Mouse (Mus musculus): ENCODE measurements at regions not wholly inside any gene's neighbourhood (a gene's known extent, or its start where the extent isn't known, plus 50 kb on each side); places are given as distances from the start of the nearest gene placed in this dataset.

DNA sequence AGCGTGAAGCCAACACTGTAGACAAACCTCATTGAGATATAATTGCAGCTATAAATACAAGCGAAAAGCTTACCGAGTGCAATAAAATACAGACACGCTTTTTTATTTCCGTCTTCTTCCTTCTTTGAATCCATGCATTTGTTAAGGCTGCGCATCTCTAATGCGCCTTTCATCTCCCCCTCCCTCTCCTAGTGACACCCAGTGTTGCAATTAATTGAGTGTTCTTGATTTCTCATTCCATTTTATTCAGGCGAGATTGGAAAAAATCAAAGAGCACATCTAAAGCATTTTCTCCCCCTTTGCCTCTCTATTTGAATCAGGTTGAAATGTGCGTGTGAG is 293.2 kb upstream of the Tle4 start:
- DNase-seq (ENCODE audit: low spot score): no peak

DNA sequence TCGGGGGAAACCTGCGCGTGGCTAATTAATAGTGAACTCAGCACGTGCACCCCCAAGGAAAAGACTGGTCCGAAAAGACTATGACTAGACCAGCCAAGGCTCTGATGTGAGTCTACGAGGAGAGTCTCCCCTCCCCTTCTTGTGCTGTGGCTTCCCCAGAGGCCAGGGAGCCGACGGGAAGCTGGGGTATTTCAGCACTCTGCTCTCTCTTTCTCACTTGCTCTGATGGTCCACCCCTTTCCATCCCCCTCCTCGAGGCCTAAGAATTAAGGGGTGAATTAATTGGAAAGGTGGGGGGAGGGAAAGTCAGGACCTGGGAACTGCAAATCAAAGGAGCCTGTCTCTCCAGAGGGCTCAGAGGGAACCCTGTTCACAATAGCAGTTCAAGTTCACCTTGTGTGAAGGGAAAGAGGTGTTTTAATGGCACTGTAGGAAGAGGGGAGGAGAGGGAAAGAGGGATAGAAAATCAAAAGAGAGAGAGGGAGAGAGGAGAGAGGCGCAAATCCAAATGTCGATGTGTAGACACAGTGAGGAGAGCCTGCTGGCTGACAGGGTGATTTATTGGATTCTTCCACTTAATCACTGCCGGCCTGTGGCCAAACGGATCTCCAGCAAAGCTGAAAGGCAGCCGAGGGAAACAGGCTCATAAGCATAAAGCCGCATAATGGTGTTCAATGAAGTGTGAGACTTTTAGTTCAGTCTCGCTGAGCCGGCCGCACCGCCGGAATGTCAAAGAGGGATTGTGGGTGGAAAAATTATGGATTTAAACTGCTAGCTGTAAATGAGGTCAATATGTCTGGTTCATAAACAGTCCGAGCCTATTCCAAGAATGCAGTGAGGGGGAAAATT is 292.6 kb upstream of the Tle4 start:
- DNase-seq (ENCODE audit: low spot score): no peak

DNA sequence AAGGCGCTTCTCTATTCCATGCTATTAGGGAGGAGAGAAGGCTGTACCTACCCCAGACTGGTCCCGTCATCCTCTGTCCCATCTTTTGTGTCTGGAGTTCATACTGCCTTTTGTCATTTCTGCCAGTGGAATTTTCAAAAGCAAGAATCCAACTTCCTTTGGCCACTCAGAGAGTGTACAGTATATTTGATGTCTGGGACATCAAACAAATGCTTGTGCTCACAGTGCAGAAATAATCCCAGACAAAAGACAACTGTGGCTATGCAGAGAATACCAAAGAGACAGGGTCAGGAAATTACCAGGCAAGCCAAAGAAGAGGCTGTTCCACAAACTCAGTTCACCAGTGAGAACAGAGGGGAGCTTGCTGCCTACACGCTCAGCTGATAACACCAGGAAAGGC is 291.9 kb upstream of the Tle4 start:
- DNase-seq (ENCODE audit: low spot score): no peak

DNA sequence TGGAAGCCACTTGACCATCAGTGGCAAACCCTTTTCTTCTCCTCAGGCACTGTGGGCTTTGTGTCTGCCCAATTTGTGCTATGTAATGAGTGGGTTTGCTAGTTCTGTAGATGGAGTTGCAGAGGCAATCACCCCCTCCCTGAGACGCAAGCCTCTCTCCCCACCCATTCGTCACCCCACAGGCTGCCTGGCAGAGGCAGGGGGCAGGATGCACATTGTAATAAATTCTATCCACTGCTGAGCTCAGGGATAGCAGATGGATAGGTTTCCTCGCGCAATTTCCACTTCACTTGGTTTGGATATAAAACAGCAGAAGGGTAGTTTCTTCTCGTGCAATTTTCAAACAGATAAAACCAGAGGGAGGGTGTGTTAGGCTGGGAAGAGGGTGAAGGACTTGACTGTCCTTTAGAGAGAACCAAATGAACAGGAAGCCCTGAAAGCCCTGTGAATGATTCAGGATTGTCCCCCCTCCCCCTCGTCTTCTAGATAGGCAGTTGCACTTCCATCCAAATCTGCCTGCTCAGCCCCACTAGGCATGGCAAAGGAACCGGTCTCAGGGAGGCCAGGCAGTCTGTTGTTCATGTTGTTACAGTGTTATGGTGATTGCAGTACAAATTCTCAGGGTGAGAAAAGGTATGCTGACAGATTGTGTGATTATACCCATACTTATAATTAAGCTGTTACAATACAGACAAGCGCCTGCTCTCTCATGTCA is 286.0 kb upstream of the Tle4 start:
- DNase-seq (ENCODE audit: low spot score): no peak

DNA sequence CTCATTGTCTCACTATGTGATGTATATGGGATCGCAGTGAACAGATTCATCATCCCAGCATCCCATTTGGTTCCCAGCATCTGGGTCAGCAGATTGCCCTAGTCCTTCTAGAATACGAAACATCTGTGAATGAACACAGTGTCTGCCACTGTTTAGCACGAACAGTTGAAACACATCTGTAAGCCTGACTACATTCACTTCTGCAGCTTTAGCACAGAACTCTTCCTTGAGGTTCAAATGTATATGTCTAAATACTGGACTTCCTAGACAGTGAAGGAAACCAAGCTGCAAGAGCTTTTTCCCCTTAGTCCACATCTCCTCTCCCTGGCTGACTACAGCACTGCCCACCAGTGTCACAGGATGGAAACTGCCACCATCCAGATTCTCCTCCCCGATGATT is 283.0 kb upstream of the Tle4 start:
- DNase-seq (ENCODE audit: low spot score): no peak

DNA sequence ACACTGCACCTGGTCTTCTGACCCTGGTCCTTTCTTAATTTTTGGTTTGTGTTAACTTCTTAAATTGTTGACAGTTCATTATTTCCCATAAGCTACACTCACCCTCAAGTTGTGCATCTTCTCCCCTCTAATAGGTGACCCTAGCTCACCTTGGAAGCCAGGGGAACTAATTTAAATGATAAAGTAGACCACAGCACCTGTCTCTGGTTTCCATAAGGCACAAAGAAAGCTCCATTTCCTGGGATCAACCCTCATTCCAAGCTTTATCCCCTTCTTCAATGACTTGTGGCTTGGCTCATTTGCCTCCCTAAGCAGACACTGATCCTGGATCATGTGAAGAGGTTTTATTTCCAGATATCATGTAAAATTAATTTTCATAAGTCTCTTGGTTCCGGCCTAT is 276.1 kb upstream of the Tle4 start:
- no peak for DNase-seq (ENCODE audit: low spot score)

DNA sequence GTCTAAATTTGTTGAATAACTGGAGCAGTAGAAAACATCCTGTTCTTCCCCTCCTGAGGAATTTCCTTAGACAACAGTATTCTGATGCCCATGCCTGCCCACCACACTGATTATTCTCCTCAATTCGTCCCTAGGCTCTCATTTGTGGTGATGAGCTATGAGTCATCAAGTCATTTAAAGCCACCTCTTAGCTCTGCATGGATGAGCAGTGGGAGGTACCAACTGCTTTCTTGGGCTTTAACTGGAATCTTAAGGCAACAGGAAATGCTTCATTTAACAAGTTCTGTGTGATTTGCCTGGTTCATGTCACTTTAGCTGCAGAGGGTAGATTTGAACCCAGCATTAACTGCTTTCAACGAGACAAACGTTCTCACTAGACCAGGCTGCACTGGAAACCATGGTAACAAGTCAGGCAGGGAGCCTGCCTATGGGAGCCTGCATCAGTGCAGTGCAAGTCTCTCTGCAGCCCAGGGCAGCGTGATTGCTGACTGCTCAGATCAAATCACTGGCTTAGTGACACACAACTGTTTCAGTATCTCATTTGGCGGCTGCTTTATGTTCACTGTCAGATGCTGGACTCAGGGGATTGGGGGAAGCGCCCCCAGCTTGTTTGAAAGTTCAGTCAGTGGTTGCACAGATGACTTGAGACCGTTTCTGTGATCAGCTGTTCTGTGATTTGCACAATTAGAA is 273.5 kb upstream of the Tle4 start:
- no peak for DNase-seq (ENCODE audit: low spot score)

DNA sequence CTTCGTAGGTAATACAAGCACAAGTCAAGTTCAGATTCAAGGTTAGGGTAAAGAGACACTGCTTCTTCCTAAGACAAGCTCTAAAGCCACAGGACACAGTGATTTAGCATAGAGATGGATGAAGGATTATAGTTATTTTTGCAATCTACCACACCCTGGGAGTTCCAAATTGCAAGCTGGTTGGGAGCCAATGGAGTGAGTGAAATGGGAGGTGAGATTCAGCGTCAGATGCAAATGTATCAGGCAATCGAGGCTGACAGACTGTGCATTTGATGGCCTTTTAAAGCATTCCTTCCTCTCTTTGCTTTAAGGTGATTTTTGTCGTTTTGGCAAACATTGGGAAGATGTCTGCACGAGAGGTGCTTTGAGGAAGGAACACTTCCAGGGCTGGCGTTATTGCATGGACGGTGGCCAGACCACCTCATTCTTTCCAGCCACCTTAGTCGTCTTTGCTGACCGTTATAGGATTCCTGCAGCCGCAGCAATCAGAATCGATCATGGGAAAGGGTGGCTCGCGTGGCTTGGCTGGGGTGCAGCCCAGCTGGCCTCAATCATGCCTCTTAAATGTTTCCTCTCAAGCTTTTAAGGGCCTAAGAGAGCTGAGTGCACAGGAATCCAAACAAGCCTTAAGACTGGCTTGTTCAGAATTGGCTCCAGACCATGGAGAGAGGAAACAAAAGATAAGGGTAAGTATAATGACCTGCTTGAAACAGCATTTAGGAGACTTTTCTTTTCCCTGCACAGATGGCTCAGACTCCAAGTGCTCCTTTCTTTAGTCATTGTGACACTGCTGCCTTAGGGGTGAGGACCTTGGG is 265.0 kb upstream of the Tle4 start:
- DNase-seq (ENCODE audit: low spot score): no peak

DNA sequence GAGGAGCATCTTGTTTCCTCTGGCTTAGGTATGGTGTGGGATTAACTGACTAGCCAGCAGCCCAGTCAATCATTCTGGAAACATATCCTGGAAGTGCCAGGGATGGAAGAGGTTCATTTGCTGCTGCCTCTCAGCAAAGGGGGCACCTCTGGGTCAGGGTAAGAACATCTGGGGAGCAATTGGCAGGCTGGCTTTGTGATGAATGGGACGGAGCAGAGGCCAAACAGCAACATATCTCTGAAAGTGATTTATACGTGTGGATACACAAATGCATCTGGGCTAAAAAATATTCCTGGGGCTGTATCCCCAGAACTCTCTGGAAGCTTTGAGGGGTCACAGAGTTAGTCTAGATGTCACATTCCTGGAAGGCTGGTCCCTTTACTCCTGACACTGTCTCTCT is 257.2 kb upstream of the Tle4 start:
- no peak for DNase-seq (ENCODE audit: low spot score)

DNA sequence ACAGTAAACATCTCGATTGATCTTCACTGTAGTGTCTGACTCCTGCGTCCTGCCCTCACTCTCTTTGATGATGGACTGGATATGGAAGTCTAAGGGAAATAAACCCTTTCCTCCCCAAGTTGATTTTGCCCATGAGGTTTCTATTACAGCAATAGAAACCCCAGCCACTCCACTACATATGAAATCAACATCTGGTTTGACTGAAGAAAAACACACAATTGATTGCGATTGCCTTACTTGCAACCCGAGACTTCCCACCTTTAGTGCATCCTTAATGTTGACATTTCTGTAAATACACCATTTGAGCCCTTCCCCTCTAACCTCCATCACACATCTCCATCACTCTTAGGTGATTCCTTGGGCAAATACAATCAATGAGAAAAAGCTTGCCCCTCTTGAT is 255.6 kb upstream of the Tle4 start:
- no peak for DNase-seq (ENCODE audit: low spot score)

DNA sequence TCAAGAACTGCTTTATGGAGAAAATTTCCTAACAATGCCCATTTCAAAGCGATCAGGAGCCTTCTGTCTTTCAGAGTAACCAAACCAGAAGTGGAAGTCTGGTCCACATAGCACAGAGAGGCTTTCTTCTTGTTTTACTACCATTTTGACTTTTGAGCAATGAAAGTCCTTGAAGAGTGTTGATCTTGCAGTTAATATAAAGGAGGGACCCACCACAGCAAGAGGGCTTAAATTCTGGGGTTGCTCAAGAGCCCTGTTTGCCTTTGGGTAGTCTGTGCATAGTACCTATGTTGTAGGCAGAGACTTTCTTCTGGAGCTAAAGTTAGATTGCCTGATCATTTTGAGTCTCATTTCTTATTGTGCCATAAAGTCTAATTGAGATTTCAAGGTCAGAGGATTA is 251.7 kb upstream of the Tle4 start:
- DNase-seq (ENCODE audit: low spot score): no peak

DNA sequence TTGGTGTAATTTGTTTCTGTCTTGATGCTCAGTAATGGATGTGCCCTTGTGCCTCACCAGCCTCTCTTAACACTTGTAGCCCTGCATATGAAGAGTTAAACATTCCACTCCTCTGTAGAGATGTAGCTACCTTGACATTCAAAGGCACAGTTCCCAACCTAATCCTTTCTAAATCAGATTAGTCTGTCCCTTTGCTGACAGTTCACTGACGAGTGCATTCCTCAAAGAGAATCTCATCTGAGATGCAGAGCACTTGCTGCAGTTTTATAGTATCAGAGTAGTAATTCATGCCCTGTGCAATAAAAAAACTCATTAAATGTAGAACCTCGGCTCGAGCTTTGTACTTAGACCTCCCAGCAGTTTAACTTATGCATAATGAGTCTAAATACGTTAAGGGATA is 249.3 kb upstream of the Tle4 start:
- DNase-seq (ENCODE audit: low spot score): no peak

DNA sequence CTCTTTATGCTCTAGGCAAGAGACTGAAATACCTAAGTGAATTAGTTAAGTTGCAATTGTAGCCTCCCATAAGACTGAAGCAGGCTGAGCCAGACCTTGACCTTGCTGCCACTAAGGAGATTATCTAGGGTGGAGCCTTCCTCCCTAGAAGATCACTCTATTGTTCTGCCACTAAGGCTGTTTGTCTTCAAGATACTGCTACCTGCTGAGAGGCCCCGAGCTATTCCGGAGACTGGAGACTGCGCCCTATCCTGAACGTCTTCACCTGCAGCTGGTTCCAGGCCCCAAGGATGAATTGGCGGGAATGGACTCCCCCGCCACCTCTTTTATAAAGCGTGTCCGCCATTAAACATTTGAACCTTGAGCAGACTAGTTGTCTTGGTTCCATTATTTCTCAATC is 237.8 kb upstream of the Tle4 start:
- no peak for DNase-seq (ENCODE audit: low spot score)

DNA sequence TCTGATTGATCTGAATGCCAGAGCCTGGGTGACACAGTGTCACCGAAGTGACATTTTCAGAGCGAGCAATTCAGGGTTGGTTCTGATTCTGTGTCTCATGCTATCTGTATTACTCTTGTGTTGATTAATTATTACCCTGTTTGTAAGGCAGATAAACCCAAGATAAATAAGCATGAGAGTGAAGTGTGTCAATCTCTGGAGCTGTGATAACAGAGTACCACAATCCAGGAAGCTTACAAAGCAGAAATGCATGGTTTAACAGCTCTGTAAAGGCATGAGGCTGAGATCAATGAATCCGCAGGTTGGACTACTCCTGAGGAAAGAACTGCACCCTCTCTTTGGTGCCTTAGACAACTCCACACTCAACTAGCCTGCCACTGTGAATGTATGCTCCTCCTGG is 218.5 kb upstream of the Tle4 start:
- no peak for DNase-seq (ENCODE audit: low spot score)

DNA sequence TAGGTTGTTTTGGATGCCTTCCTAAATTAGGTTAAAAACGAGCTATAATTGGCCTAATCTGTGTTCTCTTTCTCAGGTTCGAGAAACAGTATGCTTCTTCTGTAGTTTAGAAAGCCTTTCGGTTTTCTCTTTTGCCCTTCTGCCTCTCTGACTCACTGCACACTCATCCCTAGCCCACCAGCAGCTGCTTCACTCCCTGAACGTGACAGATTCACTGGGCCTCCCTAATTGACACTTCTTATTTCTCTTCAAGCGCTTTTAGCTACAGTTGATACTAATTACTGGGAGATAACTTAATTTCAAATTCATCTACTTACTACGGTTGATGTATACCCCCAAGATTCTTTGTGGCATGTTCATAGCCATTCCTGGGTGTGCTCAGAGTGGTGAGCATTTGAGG is 208.9 kb upstream of the Tle4 start:
- DNase-seq (ENCODE audit: low spot score): no peak

DNA sequence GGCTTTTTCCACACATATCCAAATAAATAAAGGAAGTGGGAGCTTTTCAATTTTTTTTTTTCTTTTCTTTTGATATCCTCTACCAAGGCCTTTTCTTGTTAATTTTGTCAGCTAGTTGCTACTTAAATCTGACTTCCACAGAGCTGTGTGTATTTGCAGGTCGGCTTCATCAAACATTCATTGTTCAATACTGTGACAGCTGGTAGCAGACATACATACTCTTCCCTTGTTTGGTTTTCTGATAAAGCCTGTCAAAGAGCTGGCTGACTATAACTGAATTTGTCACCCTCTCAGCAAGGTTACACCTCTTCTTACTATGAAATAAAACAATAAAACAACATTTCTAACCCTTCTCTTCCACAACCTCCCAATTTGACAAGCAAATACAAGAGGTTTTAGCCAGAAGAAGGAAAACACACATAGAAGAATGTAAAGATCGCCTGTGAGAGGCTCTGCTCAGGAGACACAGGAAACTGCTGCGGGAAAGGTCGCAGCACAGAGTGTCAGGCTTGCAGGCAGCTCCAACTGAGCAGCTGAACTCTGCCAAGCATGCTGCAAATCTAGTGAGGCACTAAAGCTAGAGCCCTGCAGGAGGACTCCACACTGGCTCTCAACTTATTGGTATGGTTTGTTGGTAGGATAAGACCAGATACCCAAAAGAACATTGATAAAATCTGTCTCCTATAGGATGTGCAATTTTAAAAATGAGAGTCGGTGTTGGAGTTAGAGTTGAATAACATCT is 205.2 kb upstream of the Tle4 start:
- no peak for DNase-seq (ENCODE audit: low spot score)

DNA sequence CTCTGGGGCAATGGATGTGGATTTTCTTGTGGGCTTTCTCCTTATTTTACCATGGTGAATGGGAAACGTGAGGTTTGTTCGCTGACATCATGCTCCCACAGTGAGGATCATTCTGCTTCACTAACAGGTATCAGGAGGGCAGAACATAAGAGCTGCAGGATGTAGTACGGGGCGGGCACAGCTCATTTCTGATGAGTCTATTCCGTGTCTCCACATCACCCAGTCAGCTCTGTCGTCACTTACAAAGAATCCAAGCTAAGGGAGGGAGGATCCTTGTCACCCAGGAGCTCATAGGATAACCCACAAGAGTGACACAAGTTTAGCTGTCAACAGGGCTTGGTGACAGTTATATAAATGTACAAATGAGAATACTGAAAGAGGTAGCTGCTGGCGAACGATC is 203.8 kb upstream of the Tle4 start:
- DNase-seq (ENCODE audit: low spot score): no peak

DNA sequence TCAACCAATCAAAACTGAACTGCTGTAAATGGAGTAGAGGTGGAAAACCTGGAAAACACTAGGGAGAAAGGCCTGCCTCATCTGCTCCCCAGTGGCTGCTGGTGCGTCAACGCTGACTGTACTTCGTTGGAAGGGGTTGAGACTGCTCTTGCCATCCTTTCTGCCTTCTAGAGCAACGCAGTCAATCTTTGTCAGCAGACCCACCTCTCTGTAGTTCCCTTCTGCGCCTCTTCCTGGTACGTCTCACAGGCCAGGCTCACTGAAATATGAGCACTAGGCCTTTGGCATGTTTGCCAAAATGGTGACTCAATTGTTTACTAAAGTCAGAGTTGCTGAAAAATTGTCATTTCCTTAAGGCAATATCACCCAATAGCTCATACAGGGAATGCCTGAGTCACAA is 201.2 kb upstream of the Tle4 start:
- DNase-seq (ENCODE audit: low spot score): no peak

DNA sequence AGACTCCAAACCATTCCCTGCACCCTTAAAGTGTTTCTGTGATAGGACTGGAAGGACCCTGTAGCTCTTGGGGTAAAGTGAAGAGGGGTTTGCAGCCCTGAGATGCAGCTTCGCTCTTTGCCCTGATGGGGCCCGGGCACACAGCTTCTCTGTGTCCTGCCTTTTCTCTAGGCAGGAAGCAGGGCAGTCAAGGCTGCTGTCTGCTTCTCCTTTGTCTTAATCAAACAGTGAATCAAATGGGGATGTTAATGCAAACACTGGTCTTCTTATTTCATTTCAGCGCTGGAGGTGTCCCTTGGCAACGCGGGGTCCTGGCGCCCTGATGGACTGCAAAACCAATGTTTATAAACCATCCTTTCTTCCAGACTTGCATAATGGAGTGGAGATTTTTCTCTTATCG is 200.6 kb upstream of the Tle4 start:
- no peak for DNase-seq (ENCODE audit: low spot score)

DNA sequence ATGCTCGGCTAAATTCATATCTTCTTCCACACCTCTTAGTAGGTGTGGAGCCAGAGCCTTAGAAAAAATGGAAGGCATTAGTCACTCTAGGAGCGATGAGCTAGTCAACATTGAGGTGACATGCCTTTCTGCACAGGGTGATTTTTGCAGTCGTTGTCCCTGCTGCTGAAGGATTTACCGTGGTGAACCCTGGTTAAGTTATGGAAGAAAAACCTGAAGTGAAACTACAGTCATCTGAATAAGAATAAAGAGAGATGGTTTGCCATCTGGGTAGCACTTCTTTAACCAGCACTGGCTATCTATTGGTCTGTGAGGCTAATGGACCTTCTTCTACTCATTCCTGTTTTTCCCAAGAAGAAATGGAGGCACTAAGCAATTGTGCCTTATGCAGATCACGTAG is 198.1 kb upstream of the Tle4 start:
- no peak for DNase-seq (ENCODE audit: low spot score)

DNA sequence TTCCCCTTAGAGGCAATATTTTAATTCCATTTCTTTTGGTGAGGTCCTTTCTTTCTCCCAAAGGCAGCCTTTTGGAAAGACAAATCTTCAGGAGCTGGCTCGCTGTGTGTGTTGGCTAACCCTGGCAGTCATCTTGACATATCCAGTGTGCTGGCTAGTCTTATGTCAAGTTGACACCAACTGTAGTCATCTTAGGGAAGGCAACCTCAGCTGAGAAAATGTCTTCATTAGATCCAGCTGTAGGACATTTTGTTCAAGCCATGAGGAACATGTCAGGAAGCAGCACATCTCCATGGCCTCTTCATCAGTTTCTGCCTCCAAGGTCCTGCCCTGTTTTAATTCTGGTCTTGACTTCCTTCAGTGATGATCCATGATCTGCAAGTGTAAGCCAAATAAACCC is 192.1 kb upstream of the Tle4 start:
- no peak for DNase-seq (ENCODE audit: low spot score)

DNA sequence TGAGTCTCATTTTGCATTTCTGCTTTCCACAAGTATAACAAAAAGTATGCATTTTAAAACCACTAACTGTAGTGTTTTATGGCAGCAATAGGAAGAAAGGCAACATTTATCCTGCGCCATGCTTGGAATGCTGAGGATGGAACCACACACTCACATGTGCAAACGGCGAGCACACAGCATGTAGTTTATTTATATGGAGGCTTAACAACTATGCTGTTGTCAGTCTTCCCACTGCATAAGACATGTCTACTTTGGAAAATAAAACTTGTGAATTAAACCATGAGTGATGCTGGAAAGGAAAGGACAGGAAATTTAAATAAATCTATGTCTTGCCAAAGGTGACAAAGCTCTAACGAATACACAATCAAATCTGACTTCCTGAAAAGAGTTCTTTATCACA is 190.8 kb upstream of the Tle4 start:
- no peak for DNase-seq (ENCODE audit: low spot score)
